ENCODE assay signal across 8 mouse cellular contexts in genomic region chr17:56111864-56112263, GRCm38 (mm10). TPM values are rescaled to one million over a fixed set of nuclear protein-coding genes. Genes with fewer than 3 reads are reported as not detected.
DNase-seq lines count a peak whose midpoint lies in the region; ATAC-seq lines count a peak whose summit lies in the region.
"Had no signal": no experiment of that assay in that cellular context is flagged by ENCODE, and none has a peak within 500 bp of the region (broad histone marks: within the 10 kb centered on the region; RNA-seq: fewer than 3 reads in every experiment).

No protein-coding gene starts in this region.

- H3K27ac ChIP-seq in forebrain, embryonic 15.5 days (replicated peaks) = no peak overlapping the region
- no peak overlapping the region for H3K27ac ChIP-seq in kidney, embryonic 16.5 days (ENCODE audit: low read length)
- H3K27ac ChIP-seq: hindbrain, embryonic 15.5 days had no signal

- H3K4me1 ChIP-seq in forebrain, embryonic 15.5 days = no peaks in the 10 kb centered on the region
- H3K4me1 ChIP-seq in kidney, embryonic 16.5 days (ENCODE audit: insufficient read depth, low read length) = 0 out of 2 replicates have a peak, but pooled peaks cover under 1% of the 10 kb centered on the region
- H3K4me1 ChIP-seq: hindbrain, embryonic 15.5 days had no signal

- no peak overlapping the region for H3K9ac ChIP-seq in forebrain, embryonic 15.5 days (replicated peaks)
- no peak overlapping the region for H3K9ac ChIP-seq in kidney, embryonic 16.5 days (replicated peaks; ENCODE audit: low read length)
- H3K9ac ChIP-seq: hindbrain, embryonic 15.5 days had no signal

- H3K4me2 ChIP-seq in forebrain, embryonic 15.5 days (replicated peaks) = no peak overlapping the region
- no peak overlapping the region for H3K4me2 ChIP-seq in kidney, embryonic 16.5 days (replicated peaks; ENCODE audit: low read depth, low read length)
- H3K4me2 ChIP-seq: hindbrain, embryonic 15.5 days had no signal

- DNase-seq in 3T3-L1 (ENCODE audit: low read depth, low spot score) = peak; percentile 87
- DNase-seq in CD4-positive, CD25-positive, alpha-beta regulatory T cell, adult 2 months (ENCODE audit: low read depth, low spot score) = peak; percentile 83
- peak; percentile 59 for DNase-seq in cerebellum, adult 11-12 months
- peak; percentile 75 for DNase-seq in lung, postnatal 10 days
- peak; percentile 77 for DNase-seq in skeletal muscle tissue, adult 2 months (ENCODE audit: low read depth, low spot score)

- H3K36me3 ChIP-seq in forebrain, embryonic 15.5 days = no peaks in the 10 kb centered on the region
- no peaks in the 10 kb centered on the region for H3K36me3 ChIP-seq in kidney, embryonic 16.5 days (ENCODE audit: insufficient read depth, low read length)
- H3K36me3 ChIP-seq: hindbrain, embryonic 15.5 days had no signal

- peaks cover under 1% of the 10 kb centered on the region; the same call in 1 of the 2 replicates for H3K27me3 ChIP-seq in forebrain, embryonic 15.5 days
- peaks cover 4% of the 10 kb centered on the region; the same call in 1 of the 2 replicates for H3K27me3 ChIP-seq in kidney, embryonic 16.5 days (ENCODE audit: insufficient read depth, low read length)

- H3K4me3 ChIP-seq in forebrain, embryonic 15.5 days = no peak overlapping the region
- no peak overlapping the region for H3K4me3 ChIP-seq in kidney, embryonic 16.5 days (ENCODE audit: low read length)
- H3K4me3 ChIP-seq: hindbrain, embryonic 15.5 days had no signal

- 43% methylated on average over 5 of the region's 5 CpGs for WGBS in forebrain, embryonic 15.5 days
- 43% methylated on average over 5 of the region's 5 CpGs for WGBS in kidney, embryonic 16.5 days

- no peaks in the 10 kb centered on the region for H3K9me3 ChIP-seq in forebrain, embryonic 15.5 days
- H3K9me3 ChIP-seq in kidney, embryonic 16.5 days (ENCODE audit: low read length) = no peaks in the 10 kb centered on the region
- H3K9me3 ChIP-seq: hindbrain, embryonic 15.5 days had no signal

- 0 out of 2 replicates have a peak, but pooled peaks have one; percentile 34 for ATAC-seq in forebrain, embryonic 15.5 days (replicated peaks)
- ATAC-seq in kidney, embryonic 16.5 days (ENCODE audit: low FRiP score, low TSS enrichment) = peak; percentile 23; the same call in 1 of the 2 replicates

RNA-seq across cellular contexts. Expression of gene Plin4, which starts 2.3 kb away (rescaled TPM):
- polyA plus RNA-seq in forebrain, embryonic 15.5 days (2015; fragmentation: Nextera tagmentation; extraction: Ambion mirVana) = 0.11 TPM in 2 replicates
- 0.18 and 0.32 TPM in 2 replicates for polyA plus RNA-seq in kidney, embryonic 16.5 days (2015; fragmentation: Nextera tagmentation; extraction: Ambion mirVana)

RNA-seq across cellular contexts. Expression of gene Plin5, which starts 5.5 kb away (rescaled TPM):
- polyA plus RNA-seq in forebrain, embryonic 15.5 days (2015; fragmentation: Nextera tagmentation; extraction: Ambion mirVana) = 0.69 and 0.74 TPM in 2 replicates
- polyA plus RNA-seq in kidney, embryonic 16.5 days (2015; fragmentation: Nextera tagmentation; extraction: Ambion mirVana) = 1.6 and 2.6 TPM in 2 replicates

RNA-seq across cellular contexts. Expression of gene Lrg1, which starts 9.9 kb away (rescaled TPM):
- 0.13 and 0.19 TPM in 2 replicates for polyA plus RNA-seq in forebrain, embryonic 15.5 days (2015; fragmentation: Nextera tagmentation; extraction: Ambion mirVana)
- polyA plus RNA-seq in kidney, embryonic 16.5 days (2015; fragmentation: Nextera tagmentation; extraction: Ambion mirVana) = 0.62 and 0.69 TPM in 2 replicates

RNA-seq across cellular contexts. Expression of gene Sema6b, which starts 28.3 kb away (rescaled TPM):
- 13.6 and 14.2 TPM in 2 replicates for polyA plus RNA-seq in forebrain, embryonic 15.5 days (2015; fragmentation: Nextera tagmentation; extraction: Ambion mirVana)
- 1.1 TPM in 2 replicates for polyA plus RNA-seq in kidney, embryonic 16.5 days (2015; fragmentation: Nextera tagmentation; extraction: Ambion mirVana)

RNA-seq across cellular contexts. Expression of gene Hdgfl2, which starts 32.4 kb away (rescaled TPM):
- polyA plus RNA-seq in forebrain, embryonic 15.5 days (2015; fragmentation: Nextera tagmentation; extraction: Ambion mirVana) = 144 and 167 TPM in 2 replicates
- 129 and 141 TPM in 2 replicates for polyA plus RNA-seq in kidney, embryonic 16.5 days (2015; fragmentation: Nextera tagmentation; extraction: Ambion mirVana)
